Mouse (Mus musculus) lung, postnatal 0 days (tissue): ENCODE results near the gene Treml1. TPM values are rescaled to one million over a fixed set of nuclear protein-coding genes. Genes with fewer than 3 reads are reported as not detected.

Source experiments
- ATAC-seq: fragments of 200-750 bp; cut with Nextera tagmentation; 2 replicates; pipeline ENCODE4 v1.8.0; 2017; ENCODE audit warnings: moderate library complexity
- DNase-seq: peaks from one replicate; pipeline ENCODE4 v3.0.0-alpha.2; 2016; ENCODE audit warnings: low spot score
- H3K27ac ChIP-seq: fragments of 300-500 bp; sonication (generic); 2 replicates; pipeline ENCODE4 v1.5.1; 2014; ENCODE audit warnings: antibody characterized with exemption, mild to moderate bottlenecking, low read length, mixed read lengths
- H3K27me3 ChIP-seq: fragments of 300-500 bp; sonication (generic); replicated peaks from 2 replicates; pipeline ENCODE4 v1.6.1; 2014; ENCODE audit warnings: low read length, mixed read lengths; ENCODE audit not compliant: insufficient read depth
- H3K36me3 ChIP-seq: fragments of 300-500 bp; sonication (generic); 2 replicates; pipeline ENCODE4 v1.6.1; 2014; ENCODE audit warnings: low read length, mixed read lengths; ENCODE audit not compliant: insufficient read depth
- H3K4me1 ChIP-seq: fragments of 300-500 bp; sonication (generic); 2 replicates; pipeline ENCODE4 v1.6.1; 2014; ENCODE audit warnings: antibody characterized with exemption, low read depth, low read length, mixed read lengths; ENCODE audit not compliant: insufficient read depth
- H3K4me2 ChIP-seq: fragments of 300-500 bp; sonication (generic); replicated peaks from 2 replicates; pipeline ENCODE4 v1.6.1; 2014; ENCODE audit warnings: low read depth, mild to moderate bottlenecking, low read length, moderate library complexity, mixed read lengths
- H3K4me3 ChIP-seq: fragments of 300-500 bp; sonication (generic); 2 replicates; pipeline ENCODE4 v1.5.1; 2014; ENCODE audit warnings: low read depth, low read length
- H3K9ac ChIP-seq: fragments of 300-500 bp; sonication (generic); replicated peaks from 2 replicates; pipeline ENCODE4 v1.6.1; 2014; ENCODE audit warnings: low read depth, mild to moderate bottlenecking
- H3K9me3 ChIP-seq: fragments of 300-500 bp; sonication (generic); 2 replicates; pipeline ENCODE4 v1.6.1; 2016; ENCODE audit warnings: low read length, mixed read lengths
- CTCF ChIP-seq: IDR thresholded peaks from 2 replicates; pipeline ENCODE4 v1.5.1; 2016; ENCODE audit warnings: antibody characterized with exemption, mild to moderate bottlenecking
- EP300 ChIP-seq: IDR thresholded peaks from 2 replicates; pipeline ENCODE4 v1.6.1; 2016; ENCODE audit warnings: antibody characterized with exemption, mild to moderate bottlenecking, control low read depth
- WGBS: fragments of 180-500 bp; shearing (Covaris S2); extraction: QIAGEN DNeasy Blood & Tissue Kit; methylation state at CpG from one replicate; pipeline ENCODE4 v1.1.7; 2014; 5-methylcytosine and 5-hydroxymethylcytosine counted together
- polyA plus RNA-seq: library from polyadenylated mRNA; unstranded; fragments of >200 nt; fragmentation: Nextera tagmentation; extraction: Ambion mirVana; gene quantifications from 2 replicates; pipeline ENCODE4 v1.2.1, GENCODE M21; 2015

Gene Treml1
- polyA plus RNA-seq, 1 experiment from 2014 or later, result 4.3 TPM

- DNase-seq (no peak), ATAC-seq (no peak)
- H3K4me1 ChIP-seq, result no peaks in the 10 kb centered on the region
- H3K27me3 ChIP-seq, result no peaks in the 10 kb centered on the region
- no peaks in the 10 kb centered on the region for H3K9me3 ChIP-seq
- no peak overlapping the region for H3K27ac ChIP-seq
- WGBS, result 82% methylated on average over 5 of the region's 5 CpGs
- TF ChIP-seq CTCF (no peak), EP300 (no peak)
- no peak overlapping the region for H3K4me3 ChIP-seq
- H3K9ac ChIP-seq, result no peak overlapping the region
- no peaks in the 10 kb centered on the region for H3K36me3 ChIP-seq
- H3K4me2 ChIP-seq, result no peak overlapping the region
Measured at GRCm38 (mm10) chr17:48366806-48367205, 7.1 kb downstream of the Treml1 start.

GRCm38 (mm10) chr17:48371621-48372020 is 11.9 kb downstream of the Treml1 start:
- TF ChIP-seq EP300 (no peak), CTCF (no peak)
- H3K9me3 ChIP-seq, result no peaks in the 10 kb centered on the region
- H3K9ac ChIP-seq, result no peak overlapping the region
- DNase-seq (no peak), ATAC-seq (no peak)
- no peaks in the 10 kb centered on the region for H3K36me3 ChIP-seq
- no peak overlapping the region for H3K4me3 ChIP-seq
- no peaks in the 10 kb centered on the region for H3K27me3 ChIP-seq
- no peaks in the 10 kb centered on the region for H3K4me1 ChIP-seq
- H3K27ac ChIP-seq, result no peak overlapping the region
- no peak overlapping the region for H3K4me2 ChIP-seq

GRCm38 (mm10) chr17:48372987-48373386 is 13.3 kb downstream of the Treml1 start:
- Histone ChIP-seq H3K9ac (no peak overlapping the region), H3K4me1 (no peaks in the 10 kb centered on the region), H3K27ac (no peak overlapping the region), H3K4me3 (no peak overlapping the region), H3K36me3 (no peaks in the 10 kb centered on the region), H3K27me3 (no peaks in the 10 kb centered on the region), H3K4me2 (no peak overlapping the region), H3K9me3 (no peaks in the 10 kb centered on the region)
- ATAC-seq, result no peak
- TF ChIP-seq CTCF (no peak), EP300 (no peak)
- no peak for DNase-seq
- WGBS, result 80% methylated on average over 8 of the region's 8 CpGs

GRCm38 (mm10) chr17:48376102-48376501 is 16.4 kb downstream of the Treml1 start:
- no peaks in the 10 kb centered on the region for H3K4me1 ChIP-seq
- H3K9me3 ChIP-seq, result no peaks in the 10 kb centered on the region
- no peak overlapping the region for H3K27ac ChIP-seq
- no peaks in the 10 kb centered on the region for H3K27me3 ChIP-seq
- no peak overlapping the region for H3K4me2 ChIP-seq
- no peaks in the 10 kb centered on the region for H3K36me3 ChIP-seq
- ATAC-seq, result no peak
- 97% methylated on average over 1 of the region's 1 CpGs for WGBS
- no peak overlapping the region for H3K4me3 ChIP-seq
- TF ChIP-seq EP300 (no peak), CTCF (no peak)
- no peak for DNase-seq
- no peak overlapping the region for H3K9ac ChIP-seq

- H3K27me3 ChIP-seq, result no peaks in the 10 kb centered on the region
- no peak for TF ChIP-seq EP300
- TF ChIP-seq CTCF, result no peak
- no peak for DNase-seq
- H3K27ac ChIP-seq, result no peak overlapping the region
- no peaks in the 10 kb centered on the region for H3K36me3 ChIP-seq
- no peak overlapping the region for H3K4me3 ChIP-seq
- H3K4me1 ChIP-seq, result no peaks in the 10 kb centered on the region
- ATAC-seq, result no peak
- H3K9ac ChIP-seq, result no peak overlapping the region
- H3K4me2 ChIP-seq, result no peak overlapping the region
- H3K9me3 ChIP-seq, result no peaks in the 10 kb centered on the region
Measured at GRCm38 (mm10) chr17:48379050-48379449, 19.3 kb downstream of the Treml1 start.

- Histone ChIP-seq H3K4me2 (no peak overlapping the region), H3K27ac (no peak overlapping the region), H3K9me3 (no peaks in the 10 kb centered on the region), H3K36me3 (peaks cover 30% of the 10 kb centered on the region), H3K4me3 (no peak overlapping the region), H3K9ac (no peak overlapping the region), H3K27me3 (no peaks in the 10 kb centered on the region), H3K4me1 (no peaks in the 10 kb centered on the region)
- WGBS, result 52% methylated on average over 2 of the region's 2 CpGs
- TF ChIP-seq EP300 (no peak), CTCF (no peak)
- DNase-seq (no peak), ATAC-seq (no peak)
Measured at GRCm38 (mm10) chr17:48385786-48386461, 26.2 kb downstream of the Treml1 start.

GRCm38 (mm10) chr17:48388666-48389065 is 28.9 kb downstream of the Treml1 start:
- Histone ChIP-seq H3K4me1 (no peaks in the 10 kb centered on the region), H3K4me2 (no peak overlapping the region), H3K4me3 (no peak overlapping the region), H3K36me3 (peaks cover 52% of the 10 kb centered on the region), H3K9ac (no peak overlapping the region), H3K9me3 (no peaks in the 10 kb centered on the region), H3K27ac (no peak overlapping the region), H3K27me3 (no peaks in the 10 kb centered on the region)
- no peak for ATAC-seq
- no peak for DNase-seq
- no peak for TF ChIP-seq CTCF
- no peak for TF ChIP-seq EP300
- WGBS, result 76% methylated on average over 2 of the region's 2 CpGs
